Mouse (Mus musculus): ENCODE measurements around the gene Upb1. TPM values are rescaled to one million over a fixed set of nuclear protein-coding genes. Genes with fewer than 3 reads are reported as not detected.
"Not testable (repeated sequence)": the region's sequence is repeated elsewhere in the genome, so short reads cannot be mapped to it uniquely, and the experiment has no call there.

The Upb1 gene
- 0.59 TPM in 1 of 2 replicates, not detected in the other for polyA plus RNA-seq (2014; fragmentation: Nextera tagmentation; extraction: Ambion mirVana)

DNA sequence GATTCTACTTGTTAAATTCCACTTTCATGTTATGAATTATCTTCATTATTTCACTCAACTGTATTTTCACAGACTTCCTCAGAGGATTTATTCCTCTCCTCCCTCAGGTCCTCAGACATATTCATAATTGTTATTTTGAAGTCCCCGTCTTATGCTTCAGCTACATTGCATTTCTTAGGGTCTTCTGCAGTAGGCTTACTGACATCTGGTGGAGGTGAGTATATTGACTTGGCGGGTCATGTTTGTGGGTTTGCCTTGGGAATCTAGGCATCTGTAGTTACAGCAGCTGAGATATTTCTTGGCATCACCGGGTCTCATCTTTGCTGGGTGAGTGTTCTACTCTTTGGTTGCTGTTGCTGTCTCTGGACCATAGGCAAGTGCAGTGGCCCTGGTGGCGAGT, at the start of gene Upb1:
Gene Upb1 (plus strand): TSS at position 158 of the 400 bp plus-strand sequence.
- Histone ChIP-seq H3K4me1 (replicated peaks; ENCODE audit: control insufficient read depth, insufficient read depth, low read length) (no peaks in the 10 kb centered on the region), H3K27ac (ENCODE audit: low read depth, low read length) (no peak within 1 kb of the TSS), H3K36me3 (ENCODE audit: control insufficient read depth, insufficient read depth, low read length) (no peaks in the 10 kb centered on the region), H3K9me3 (ENCODE audit: control insufficient read depth, low read length) (no peaks in the 10 kb centered on the region), H3K9ac (ENCODE audit: low read length) (no peak within 1 kb of the TSS), H3K27me3 (ENCODE audit: control insufficient read depth, insufficient read depth, low read length) (no peaks in the 10 kb centered on the region), H3K4me2 (ENCODE audit: low read depth, low read length, severe bottlenecking) (no peak within 1 kb of the TSS), H3K4me3 (ENCODE audit: low read depth, low read length) (no peak within 1 kb of the TSS)
- DNase-seq (ENCODE audit: low spot score) (no peak), ATAC-seq (replicated peaks; ENCODE audit: low FRiP score) (no peak)
- 88% methylated on average over 4 of the region's 4 CpGs for WGBS

DNA sequence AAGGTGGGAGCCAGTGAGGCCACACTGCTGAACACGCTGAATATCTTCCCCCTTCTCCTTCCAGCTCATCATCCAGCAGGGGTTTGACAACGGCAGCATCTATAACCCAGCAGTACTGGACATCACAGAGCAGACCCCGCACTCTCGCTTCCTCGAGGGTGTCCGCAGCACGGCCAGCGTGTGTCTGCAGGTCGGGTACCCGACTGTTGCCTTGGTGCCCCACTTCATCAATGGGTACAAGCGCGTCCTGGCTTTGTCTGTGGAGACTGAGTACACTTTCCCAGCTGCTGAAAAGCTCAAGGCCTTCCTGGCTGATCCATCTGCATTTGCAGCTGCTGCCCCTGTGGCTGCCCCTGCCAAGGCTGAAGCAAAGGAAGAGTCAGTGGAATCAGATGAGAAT, 48.4 kb upstream of the Upb1 start:
- Histone ChIP-seq H3K9ac (ENCODE audit: low read length) (no peak overlapping the region), H3K36me3 (ENCODE audit: control insufficient read depth, insufficient read depth, low read length) (no peaks in the 10 kb centered on the region), H3K9me3 (ENCODE audit: control insufficient read depth, low read length) (no peaks in the 10 kb centered on the region), H3K27me3 (ENCODE audit: control insufficient read depth, insufficient read depth, low read length) (no peaks in the 10 kb centered on the region), H3K4me3 (ENCODE audit: low read depth, low read length) (no peak overlapping the region), H3K4me1 (replicated peaks; ENCODE audit: control insufficient read depth, insufficient read depth, low read length) (0 out of 2 replicates have a peak, but pooled peaks cover 1% of the 10 kb centered on the region), H3K27ac (ENCODE audit: low read depth, low read length) (no peak overlapping the region), H3K4me2 (ENCODE audit: low read depth, low read length, severe bottlenecking) (no peak overlapping the region)
- ATAC-seq (replicated peaks; ENCODE audit: low FRiP score) (no peak), DNase-seq (ENCODE audit: low spot score) (no peak)
- 94% methylated on average over 12 of the region's 12 CpGs for WGBS

DNA sequence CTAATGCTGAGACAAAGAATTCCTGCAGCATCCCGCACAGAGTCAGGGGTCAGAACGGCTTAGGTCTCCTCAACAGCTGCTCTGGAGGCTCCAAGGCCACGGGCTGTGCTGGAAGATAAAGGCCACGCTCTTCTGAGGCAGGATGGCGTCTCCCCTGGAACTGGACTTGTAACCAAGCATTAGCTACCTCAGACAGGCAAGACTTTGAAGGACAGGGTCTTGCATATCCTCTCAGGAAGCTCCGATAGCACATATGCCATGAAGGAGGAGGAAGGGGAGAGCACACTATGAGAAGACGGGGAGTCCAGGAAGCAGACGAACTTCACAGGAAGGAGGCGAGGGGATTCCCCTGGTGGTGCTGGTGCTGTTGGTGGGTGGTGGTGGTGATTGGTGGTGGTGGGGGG, 47.1 kb upstream of the Upb1 start:
- WGBS: 75% methylated on average over 8 of the region's 9 CpGs
- not testable (repeated sequence) for H3K36me3 ChIP-seq (ENCODE audit: control insufficient read depth, insufficient read depth, low read length); H3K9ac ChIP-seq (ENCODE audit: low read length); H3K4me3 ChIP-seq (ENCODE audit: low read depth, low read length); H3K4me1 ChIP-seq (replicated peaks; ENCODE audit: control insufficient read depth, insufficient read depth, low read length); H3K27me3 ChIP-seq (ENCODE audit: control insufficient read depth, insufficient read depth, low read length); H3K4me2 ChIP-seq (ENCODE audit: low read depth, low read length, severe bottlenecking); H3K27ac ChIP-seq (ENCODE audit: low read depth, low read length); H3K9me3 ChIP-seq (ENCODE audit: control insufficient read depth, low read length); ATAC-seq (replicated peaks; ENCODE audit: low FRiP score); DNase-seq (ENCODE audit: low spot score)

DNA sequence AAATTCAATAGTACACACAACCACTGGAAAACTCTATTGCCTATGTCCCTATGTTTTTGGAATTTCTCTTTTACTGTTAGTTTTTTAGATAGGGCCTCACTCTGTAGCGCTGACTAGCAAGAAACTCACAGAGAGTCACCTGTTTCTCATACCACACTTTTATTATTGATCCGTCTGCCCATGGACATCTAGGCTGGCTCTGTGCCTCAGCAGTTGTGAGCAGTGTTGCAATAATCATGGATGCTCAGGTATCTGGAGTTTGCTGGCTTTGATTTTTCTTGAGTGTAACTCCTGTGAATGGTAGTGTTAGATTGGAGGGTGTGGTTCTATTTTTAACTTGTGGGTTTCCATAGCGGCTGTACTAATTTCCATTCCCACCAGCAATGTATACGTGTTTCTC, 45.6 kb upstream of the Upb1 start:
- Histone ChIP-seq H3K4me2 (ENCODE audit: low read depth, low read length, severe bottlenecking) (no peak overlapping the region), H3K27me3 (ENCODE audit: control insufficient read depth, insufficient read depth, low read length) (no peaks in the 10 kb centered on the region), H3K27ac (ENCODE audit: low read depth, low read length) (no peak overlapping the region), H3K9me3 (ENCODE audit: control insufficient read depth, low read length) (no peaks in the 10 kb centered on the region), H3K4me3 (ENCODE audit: low read depth, low read length) (no peak overlapping the region), H3K4me1 (replicated peaks; ENCODE audit: control insufficient read depth, insufficient read depth, low read length) (0 out of 2 replicates have a peak, but pooled peaks cover 1% of the 10 kb centered on the region), H3K36me3 (ENCODE audit: control insufficient read depth, insufficient read depth, low read length) (no peaks in the 10 kb centered on the region), H3K9ac (ENCODE audit: low read length) (no peak overlapping the region)
- ATAC-seq (replicated peaks; ENCODE audit: low FRiP score) (no peak), DNase-seq (ENCODE audit: low spot score) (no peak)
- WGBS: 80% methylated on average over 4 of the region's 4 CpGs

DNA sequence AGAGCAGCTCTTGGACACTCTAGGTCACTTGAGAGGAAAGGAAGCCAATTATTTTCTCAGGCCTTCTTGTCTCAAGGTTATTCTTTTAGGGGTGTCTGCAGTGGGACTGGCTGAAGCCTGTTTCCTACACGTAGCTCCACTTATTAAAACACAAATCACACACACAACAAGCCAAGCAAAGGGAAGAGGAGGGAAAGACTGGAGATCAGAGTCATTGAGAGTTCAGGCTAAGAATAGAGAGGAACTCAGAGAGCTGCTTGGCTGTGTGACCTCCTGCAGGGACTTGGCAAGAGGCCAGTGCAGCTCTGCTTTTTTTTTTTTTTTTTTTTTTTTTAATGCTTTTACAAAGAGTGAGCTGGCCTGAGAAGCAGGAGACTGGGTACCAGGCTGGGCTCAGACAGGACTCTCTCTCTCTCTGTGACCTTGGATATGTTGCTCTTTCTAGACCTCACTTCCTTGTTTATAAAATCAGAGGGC, 36.7 kb upstream of the Upb1 start:
- WGBS: 8% methylated on average over 1 of the region's 1 CpGs
- not testable (repeated sequence) for H3K9ac ChIP-seq (ENCODE audit: low read length); H3K4me1 ChIP-seq (replicated peaks; ENCODE audit: control insufficient read depth, insufficient read depth, low read length); H3K4me3 ChIP-seq (ENCODE audit: low read depth, low read length); H3K9me3 ChIP-seq (ENCODE audit: control insufficient read depth, low read length); H3K4me2 ChIP-seq (ENCODE audit: low read depth, low read length, severe bottlenecking); H3K27me3 ChIP-seq (ENCODE audit: control insufficient read depth, insufficient read depth, low read length); H3K36me3 ChIP-seq (ENCODE audit: control insufficient read depth, insufficient read depth, low read length)
- DNase-seq (ENCODE audit: low spot score) (peak; percentile 71), ATAC-seq (replicated peaks; ENCODE audit: low FRiP score) (peak; percentile 86)
- H3K27ac ChIP-seq (ENCODE audit: low read depth, low read length): peak overlapping the region; percentile 59

DNA sequence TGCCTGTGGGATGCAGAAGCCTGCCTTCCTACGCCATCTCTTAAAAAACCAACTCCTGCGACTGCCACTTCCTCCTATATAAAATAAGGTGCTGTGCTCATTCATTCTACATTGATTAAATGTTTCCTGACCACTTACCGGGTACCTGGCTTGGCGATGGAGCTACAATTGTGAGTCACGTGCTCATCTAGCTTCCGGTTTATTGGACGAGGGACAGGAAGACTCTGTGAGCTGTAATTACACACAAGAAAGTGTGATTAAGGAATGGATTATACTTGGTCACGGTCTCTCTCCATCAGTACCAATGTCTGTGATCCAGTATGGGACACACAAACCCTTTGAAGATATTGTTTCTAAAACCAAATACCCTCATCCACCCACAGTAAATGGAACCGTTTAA, 36.1 kb upstream of the Upb1 start:
- H3K9me3 ChIP-seq (ENCODE audit: control insufficient read depth, low read length): no peaks in the 10 kb centered on the region
- DNase-seq (ENCODE audit: low spot score) (no peak), ATAC-seq (replicated peaks; ENCODE audit: low FRiP score) (0 out of 2 replicates have a peak, but pooled peaks have one; percentile 19)
- H3K27ac ChIP-seq (ENCODE audit: low read depth, low read length): no peak overlapping the region
- no peak overlapping the region for H3K4me2 ChIP-seq (ENCODE audit: low read depth, low read length, severe bottlenecking)
- no peaks in the 10 kb centered on the region for H3K36me3 ChIP-seq (ENCODE audit: control insufficient read depth, insufficient read depth, low read length)
- no peak overlapping the region for H3K4me3 ChIP-seq (ENCODE audit: low read depth, low read length)
- H3K9ac ChIP-seq (ENCODE audit: low read length): no peak overlapping the region
- no peaks in the 10 kb centered on the region for H3K27me3 ChIP-seq (ENCODE audit: control insufficient read depth, insufficient read depth, low read length)
- H3K4me1 ChIP-seq (replicated peaks; ENCODE audit: control insufficient read depth, insufficient read depth, low read length): no peaks in the 10 kb centered on the region
- WGBS: 84% methylated on average over 9 of the region's 9 CpGs

DNA sequence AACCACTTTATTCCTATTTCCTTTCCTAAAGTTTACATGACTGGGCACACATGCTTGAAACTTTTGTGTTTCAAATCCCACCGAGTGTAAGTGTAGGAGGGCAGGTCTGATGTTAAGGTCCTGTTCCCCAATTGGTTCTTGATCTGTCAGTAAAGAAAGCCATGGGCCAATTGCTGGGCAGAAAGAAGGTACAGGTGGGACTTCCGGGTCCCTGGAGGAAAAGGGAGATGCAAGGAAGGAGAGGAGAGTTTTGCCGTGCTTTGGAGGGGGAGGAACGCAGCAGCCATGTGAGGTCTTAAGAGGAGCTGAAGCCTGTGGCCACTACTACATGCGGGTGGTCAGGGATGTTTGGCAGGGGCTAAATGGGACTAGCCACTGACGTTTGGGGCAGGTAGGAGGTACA, 35.7 kb upstream of the Upb1 start:
- Histone ChIP-seq H3K4me3 (ENCODE audit: low read depth, low read length) (no peak overlapping the region), H3K9ac (ENCODE audit: low read length) (no peak overlapping the region), H3K4me2 (ENCODE audit: low read depth, low read length, severe bottlenecking) (no peak overlapping the region), H3K36me3 (ENCODE audit: control insufficient read depth, insufficient read depth, low read length) (no peaks in the 10 kb centered on the region), H3K9me3 (ENCODE audit: control insufficient read depth, low read length) (no peaks in the 10 kb centered on the region), H3K4me1 (replicated peaks; ENCODE audit: control insufficient read depth, insufficient read depth, low read length) (no peaks in the 10 kb centered on the region), H3K27me3 (ENCODE audit: control insufficient read depth, insufficient read depth, low read length) (no peaks in the 10 kb centered on the region), H3K27ac (ENCODE audit: low read depth, low read length) (no peak overlapping the region)
- 57% methylated on average over 6 of the region's 6 CpGs for WGBS
- ATAC-seq (replicated peaks; ENCODE audit: low FRiP score): 0 out of 2 replicates have a peak, but pooled peaks have one; percentile 28
- no peak for DNase-seq (ENCODE audit: low spot score)

DNA sequence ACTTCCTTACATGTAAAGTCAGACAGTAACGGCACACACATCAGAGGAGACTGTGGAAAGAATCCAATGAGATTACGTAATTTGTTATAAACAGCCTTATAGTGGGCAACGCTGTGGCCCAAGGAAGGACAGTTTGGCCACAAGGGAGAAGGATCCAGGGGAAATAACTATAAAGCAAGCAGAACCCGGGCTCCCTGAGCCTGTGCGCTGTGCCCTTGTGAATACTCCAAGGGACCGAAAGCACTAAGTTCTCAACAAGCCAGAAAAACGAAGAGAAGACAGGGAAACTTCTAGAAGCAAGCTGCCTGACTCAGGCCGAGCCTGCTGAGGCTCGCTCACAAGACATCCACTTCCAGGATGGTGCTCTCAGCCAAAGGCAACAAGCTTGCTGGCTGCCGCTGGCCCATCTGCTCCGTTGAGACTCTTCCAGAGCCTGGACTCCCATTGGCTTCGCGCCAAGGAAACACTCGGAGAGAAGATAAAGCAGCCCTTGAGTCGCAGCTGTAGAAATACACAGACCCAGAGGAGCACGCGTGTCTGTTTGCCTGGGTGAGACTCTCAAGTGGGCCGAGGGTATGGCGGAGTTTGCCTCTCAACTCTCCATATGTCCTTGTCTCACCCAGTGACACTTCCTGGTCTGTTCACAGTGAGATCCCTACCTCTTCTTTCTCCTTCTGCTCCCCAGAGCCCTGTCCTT, 27.1 kb upstream of the Upb1 start:
- not testable (repeated sequence) for DNase-seq (ENCODE audit: low spot score); ATAC-seq (replicated peaks; ENCODE audit: low FRiP score); H3K9ac ChIP-seq (ENCODE audit: low read length); H3K4me3 ChIP-seq (ENCODE audit: low read depth, low read length); H3K4me1 ChIP-seq (replicated peaks; ENCODE audit: control insufficient read depth, insufficient read depth, low read length); H3K27me3 ChIP-seq (ENCODE audit: control insufficient read depth, insufficient read depth, low read length); H3K4me2 ChIP-seq (ENCODE audit: low read depth, low read length, severe bottlenecking); H3K36me3 ChIP-seq (ENCODE audit: control insufficient read depth, insufficient read depth, low read length); H3K9me3 ChIP-seq (ENCODE audit: control insufficient read depth, low read length); H3K27ac ChIP-seq (ENCODE audit: low read depth, low read length)
- 88% methylated on average over 12 of the region's 19 CpGs for WGBS

DNA sequence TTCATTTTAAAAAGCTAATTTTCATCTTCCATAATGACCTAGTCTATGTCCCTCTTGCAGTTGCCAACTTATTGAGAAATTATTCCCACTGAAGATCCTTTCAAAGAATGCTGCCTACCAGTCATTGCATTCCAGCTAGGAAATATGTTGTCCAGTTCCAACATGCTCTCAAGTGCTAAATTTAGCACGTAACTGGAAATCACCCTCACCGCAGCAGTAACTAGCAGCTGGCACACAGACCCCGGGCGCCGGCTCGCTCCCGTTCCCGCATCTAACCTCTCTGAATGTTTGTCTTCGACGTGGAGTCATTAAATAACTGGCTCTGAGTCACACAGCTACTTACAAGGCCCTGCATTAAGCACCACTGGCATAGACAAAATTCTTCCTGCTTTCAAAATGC, 22.2 kb upstream of the Upb1 start:
- WGBS: 92% methylated on average over 10 of the region's 10 CpGs
- DNase-seq (ENCODE audit: low spot score): no peak
- Histone ChIP-seq H3K4me3 (ENCODE audit: low read depth, low read length) (no peak overlapping the region), H3K9ac (ENCODE audit: low read length) (no peak overlapping the region), H3K4me2 (ENCODE audit: low read depth, low read length, severe bottlenecking) (no peak overlapping the region), H3K36me3 (ENCODE audit: control insufficient read depth, insufficient read depth, low read length) (no peaks in the 10 kb centered on the region), H3K27ac (ENCODE audit: low read depth, low read length) (no peak overlapping the region), H3K27me3 (ENCODE audit: control insufficient read depth, insufficient read depth, low read length) (no peaks in the 10 kb centered on the region), H3K9me3 (ENCODE audit: control insufficient read depth, low read length) (no peaks in the 10 kb centered on the region), H3K4me1 (replicated peaks; ENCODE audit: control insufficient read depth, insufficient read depth, low read length) (no peaks in the 10 kb centered on the region)
- no peak for ATAC-seq (replicated peaks; ENCODE audit: low FRiP score)

Measured in forebrain, embryonic 11.5 days (tissue).